Mouse (Mus musculus) erythroblast, adult 5-6 weeks (primary cell): ENCODE measurements around the gene Csnk1g2. TPM values are rescaled to one million over a fixed set of nuclear protein-coding genes. Genes with fewer than 3 reads are reported as not detected.

Source experiments
- ATAC-seq: replicated peaks from 2 replicates; pipeline ENCODE4 v1.8.0; 2016; ENCODE audit warnings: moderate number of reproducible peaks, mild to moderate bottlenecking, moderate TSS enrichment, inconsistent platforms; ENCODE audit not compliant: poor library complexity, low FRiP score, severe bottlenecking
- total RNA-seq, 2 experiments: library from RNA; stranded (forward) in 1 of 2; stranded (reverse) in 1 of 2; fragments of 150-400 nt in 1 of 2; fragments of 200-764, 138-1000 nt in 1 of 2; gene quantifications; 2 replicates each; pipeline versions ENCODE4 v1.2.3 to v1.2.4; 2015 to 2017; ENCODE audit warnings: low replicate concordance in 2 of 2

Gene Csnk1g2
- total RNA-seq (2015; ENCODE audit: low replicate concordance) (25.5 and 25.6 TPM in 2 replicates), total RNA-seq (2017; ENCODE audit: low replicate concordance) (28.2 and 28.9 TPM in 2 replicates)

GRCm38 (mm10) chr10:80622661-80623456 lies at the start of gene Csnk1g2:
Csnk1g2 (plus strand) TSS chr10:80622838.
- ATAC-seq = no peak

GRCm38 (mm10) chr10:80573944-80574343 lies 48.7 kb upstream of the Csnk1g2 start:
- no peak for ATAC-seq

GRCm38 (mm10) chr10:80574896-80575295 lies 47.7 kb upstream of the Csnk1g2 start:
- ATAC-seq = no peak

- ATAC-seq = no peak
Measured at GRCm38 (mm10) chr10:80575925-80576324, 46.7 kb upstream of the Csnk1g2 start.

- ATAC-seq = no peak
Measured at GRCm38 (mm10) chr10:80576351-80577194, 46.1 kb upstream of the Csnk1g2 start.

GRCm38 (mm10) chr10:80577195-80578130 lies 45.2 kb upstream of the Csnk1g2 start, which contains the start of gene Klf16:
Klf16 (minus strand) TSS chr10:80577321.
- ATAC-seq = peak; percentile 63

GRCm38 (mm10) chr10:80578131-80578750 lies 44.4 kb upstream of the Csnk1g2 start:
- peak; percentile 66 for ATAC-seq

GRCm38 (mm10) chr10:80578911-80579310 lies 43.7 kb upstream of the Csnk1g2 start:
- peak; percentile 60 for ATAC-seq

GRCm38 (mm10) chr10:80583047-80583446 lies 39.6 kb upstream of the Csnk1g2 start:
- ATAC-seq = no peak

- ATAC-seq = no peak
Measured at GRCm38 (mm10) chr10:80584045-80584488, 38.6 kb upstream of the Csnk1g2 start.

GRCm38 (mm10) chr10:80584642-80585552 lies 37.7 kb upstream of the Csnk1g2 start:
- no peak for ATAC-seq

- ATAC-seq = no peak
Measured at GRCm38 (mm10) chr10:80585581-80585980, 37.1 kb upstream of the Csnk1g2 start.

GRCm38 (mm10) chr10:80586407-80587304 lies 36.0 kb upstream of the Csnk1g2 start:
- ATAC-seq = no peak

GRCm38 (mm10) chr10:80587305-80587657 lies 35.4 kb upstream of the Csnk1g2 start:
- ATAC-seq = no peak

GRCm38 (mm10) chr10:80589127-80589878 lies 33.3 kb upstream of the Csnk1g2 start:
- peak; percentile 13 for ATAC-seq
